Mouse (Mus musculus) heart, embryonic 16.5 days (tissue): ENCODE measurements around the gene Trio. TPM values are rescaled to one million over a fixed set of nuclear protein-coding genes. Genes with fewer than 3 reads are reported as not detected.

Experiments used
- ATAC-seq: fragments of 200-750 bp; cut with Nextera tagmentation; replicated peaks from 2 replicates; pipeline ENCODE4 v1.8.0; 2017; ENCODE audit warnings: moderate number of reproducible peaks; ENCODE audit not compliant: insufficient read depth, low FRiP score; ENCODE audit errors: extremely low read depth
- H3K27ac ChIP-seq: fragments of 300-500 bp; sonication (generic); 2 replicates; pipeline ENCODE4 v1.5.1; 2014; ENCODE audit warnings: mild to moderate bottlenecking, low read length, control low read depth, moderate library complexity
- H3K27me3 ChIP-seq: fragments of 300-500 bp; sonication (generic); 2 replicates; pipeline ENCODE4 v1.6.1; 2014; ENCODE audit warnings: low read length, mixed read lengths; ENCODE audit not compliant: control insufficient read depth, insufficient read depth
- H3K36me3 ChIP-seq: fragments of 300-500 bp; sonication (generic); 2 replicates; pipeline ENCODE4 v1.6.1; 2014; ENCODE audit not compliant: control insufficient read depth, insufficient read depth
- H3K4me1 ChIP-seq: fragments of 300-500 bp; sonication (generic); 2 replicates; pipeline ENCODE4 v1.6.1; 2014; ENCODE audit warnings: low read length, mixed read lengths; ENCODE audit not compliant: control insufficient read depth, insufficient read depth
- H3K4me2 ChIP-seq: fragments of 300-500 bp; sonication (generic); 2 replicates; pipeline ENCODE4 v1.6.1; 2014; ENCODE audit warnings: low read depth, mild to moderate bottlenecking, control low read depth, low read length
- H3K4me3 ChIP-seq: fragments of 300-500 bp; sonication (generic); 2 replicates; pipeline ENCODE4 v1.5.1; 2014; ENCODE audit warnings: mild to moderate bottlenecking, control low read depth, low read length
- H3K9ac ChIP-seq: fragments of 300-500 bp; sonication (generic); 2 replicates; pipeline ENCODE4 v1.6.1; 2014; ENCODE audit warnings: low read length, control low read depth
- H3K9me3 ChIP-seq: fragments of 300-500 bp; sonication (generic); replicated peaks from 2 replicates; pipeline ENCODE4 v1.6.1; 2016; ENCODE audit warnings: low read length; ENCODE audit not compliant: control insufficient read depth
- WGBS: fragments of 180-500 bp; shearing (Covaris S2); extraction: QIAGEN DNeasy Blood & Tissue Kit; methylation state at CpG from one replicate; pipeline ENCODE4 v1.1.7; 2014; 5-methylcytosine and 5-hydroxymethylcytosine counted together
- polyA plus RNA-seq: library from polyadenylated mRNA; unstranded; fragments of >200 nt; fragmentation: Nextera tagmentation; extraction: Ambion mirVana; gene quantifications from 2 replicates; pipeline ENCODE4 v1.2.1, GENCODE M21; 2015

Trio gene
- polyA plus RNA-seq, 1 experiment from 2014 or later: 18.7 TPM

GRCm38 (mm10) chr15:27681419-27682187 is 344.0 kb downstream of the Trio start, which contains the start of gene Otulinl:
Gene Otulinl, minus strand, starts transcription at chr15:27681579.
- H3K4me2 ChIP-seq: peak within 1 kb of the TSS; percentile 90
- H3K9ac ChIP-seq: peak within 1 kb of the TSS; percentile 78
- H3K4me1 ChIP-seq: 0 out of 2 replicates have a peak, but pooled peaks cover 2% of the 10 kb centered on the region
- H3K9me3 ChIP-seq: no peaks in the 10 kb centered on the region
- ATAC-seq: peak; percentile 99
- peak within 1 kb of the TSS; percentile 81 for H3K4me3 ChIP-seq
- peaks cover 9% of the 10 kb centered on the region for H3K27me3 ChIP-seq
- H3K36me3 ChIP-seq: no peaks in the 10 kb centered on the region
- no peak within 1 kb of the TSS for H3K27ac ChIP-seq
- 2% methylated on average over 59 of the region's 59 CpGs for WGBS

- WGBS: 2% methylated on average over 28 of the region's 28 CpGs
- Histone ChIP-seq H3K27me3 (peaks cover 9% of the 10 kb centered on the region), H3K4me3 (peak overlapping the region; percentile 81), H3K9me3 (no peaks in the 10 kb centered on the region), H3K4me2 (peak overlapping the region; percentile 90), H3K9ac (peak overlapping the region; percentile 78), H3K4me1 (0 out of 2 replicates have a peak, but pooled peaks cover 2% of the 10 kb centered on the region), H3K36me3 (no peaks in the 10 kb centered on the region), H3K27ac (no peak overlapping the region)
- ATAC-seq: peak; percentile 20
Observed at GRCm38 (mm10) chr15:27680997-27681396, 344.7 kb downstream of the Trio start.

Other genes with a start within 250 kb of the Trio start
- gene Dnah5, start 177.9 kb upstream of the Trio start, polyA plus RNA-seq: 0.05 and 0.10 TPM in 2 replicates